Mouse (Mus musculus) ES-E14 (cell line): ENCODE measurements around the gene Ift46.

ENCODE experiments used
- CHD2 ChIP-seq: IDR thresholded peaks from 2 replicates; pipeline ENCODE4 v1.6.1; 2014; ENCODE audit warnings: mild to moderate bottlenecking, low read depth, low read length, inconsistent platforms
- HCFC1 ChIP-seq: IDR thresholded peaks from 2 replicates; pipeline ENCODE4 v1.6.1; 2012; ENCODE audit warnings: low read length, inconsistent platforms, borderline replicate concordance; ENCODE audit not compliant: insufficient read depth
- MAFK ChIP-seq: IDR thresholded peaks from 2 replicates; pipeline ENCODE4 v1.6.1; 2014; ENCODE audit warnings: mild to moderate bottlenecking, low read depth, low read length, inconsistent platforms; ENCODE audit not compliant: insufficient read depth
- ZC3H11A ChIP-seq: IDR thresholded peaks from 2 replicates; pipeline ENCODE4 v1.6.1; 2012; ENCODE audit warnings: low read depth, mild to moderate bottlenecking, inconsistent platforms, low read length, borderline replicate concordance
- ZNF384 ChIP-seq: IDR thresholded peaks from 2 replicates; pipeline ENCODE4 v1.6.1; 2012; ENCODE audit warnings: low read depth, low read length, inconsistent platforms

DNA sequence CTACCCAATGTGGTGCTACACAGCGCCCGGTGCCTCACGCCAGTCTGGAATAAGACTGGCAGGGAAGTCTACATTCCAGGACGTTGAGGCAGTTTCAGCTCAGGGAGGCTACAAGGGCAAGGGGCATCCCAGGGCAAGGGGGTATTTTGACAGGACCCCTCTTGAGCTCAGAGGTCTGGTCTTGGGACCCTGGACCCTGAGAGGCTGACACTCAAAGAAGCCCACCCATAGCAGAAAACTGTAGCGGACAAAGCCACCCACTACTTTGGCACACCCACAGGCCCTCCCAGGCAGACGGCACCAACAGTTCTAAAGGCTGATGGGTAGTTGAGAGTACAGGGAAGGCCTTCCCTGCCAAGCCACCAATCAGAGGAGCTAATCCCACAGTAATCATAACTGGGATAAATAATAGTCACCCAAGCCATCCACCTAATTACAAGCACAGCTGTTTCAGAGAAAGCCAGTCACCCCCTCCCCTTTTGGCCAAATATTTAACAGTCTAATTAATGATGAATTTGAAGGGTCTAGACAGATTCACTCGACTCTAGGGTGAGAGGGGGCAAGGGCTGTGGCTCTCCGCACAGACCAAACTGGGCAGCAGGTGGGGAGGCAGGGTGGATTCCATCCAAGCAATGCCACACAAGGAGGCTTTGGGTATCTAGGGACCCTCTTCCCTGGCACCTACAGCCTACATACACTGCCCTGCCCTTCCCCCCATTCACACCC is 47.9 kb upstream of the Ift46 start:
- TF ChIP-seq ZC3H11A (no peak), MAFK (no peak), HCFC1 (no peak), CHD2 (no peak), ZNF384 (no peak)
